Mouse (Mus musculus) stomach, postnatal 0 days (tissue): ENCODE data around the gene Zfc3h1.

Source experiments
- CTCF ChIP-seq: IDR thresholded peaks from 2 replicates; pipeline ENCODE4 v1.5.1; 2016; ENCODE audit warnings: antibody characterized with exemption, low read depth, mild to moderate bottlenecking, moderate library complexity
- EP300 ChIP-seq: optimal IDR thresholded peaks from 2 replicates; pipeline ENCODE3; 2016; ENCODE audit warnings: antibody characterized with exemption

GRCm38 (mm10) chr10:115414056-115414455 lies 29.3 kb downstream of the Zfc3h1 start:
- TF ChIP-seq EP300 (no peak), CTCF (no peak)
